Mouse (Mus musculus) gastrocnemius, postnatal 25 days (tissue): ENCODE results near the gene Edn1. TPM values are rescaled to one million over a fixed set of nuclear protein-coding genes. Genes with fewer than 3 reads are reported as not detected.

Experiments used
- DNase-seq: peaks from one replicate; pipeline ENCODE4 v3.0.0; 2022
- long read RNA-seq, 2 experiments: library from polyadenylated mRNA; stranded (forward); transcript quantifications; one replicate each; pipeline ENCODE4 v2.0.0; 2021
- total RNA-seq, 2 experiments: library from RNA; stranded (reverse); gene quantifications; 1 replicate in 1 of 2; 2 replicates in 1 of 2; pipeline ENCODE4 v1.2.3; 2021

Edn1 gene
- total RNA-seq, result 1 to 10 TPM; 1.5 to 2.4 TPM
- long read RNA-seq, experiment 1, result 0 reads
- long read RNA-seq, experiment 2, partial matches to known transcripts, result 0 of 1 reads
- long read RNA-seq, experiment 2, other reads (novel, unspliced or antisense), result 0 of 1 reads

- peak; percentile 53 for DNase-seq
These were observed at the start of gene Edn1 for GRCm38 (mm10) chr13:42301161-42301721. TSS of gene Edn1 (plus strand) at chr13:42301476.

GRCm38 (mm10) chr13:42253821-42254220 lies 47.5 kb upstream of the Edn1 start:
- no peak for DNase-seq

- no peak for DNase-seq
These were observed 46.2 kb upstream of the Edn1 start for GRCm38 (mm10) chr13:42255105-42255504.

GRCm38 (mm10) chr13:42258422-42258821 lies 42.9 kb upstream of the Edn1 start:
- peak; percentile 6 for DNase-seq

GRCm38 (mm10) chr13:42260667-42261066 lies 40.6 kb upstream of the Edn1 start:
- DNase-seq, result no peak

GRCm38 (mm10) chr13:42270051-42270450 lies 31.2 kb upstream of the Edn1 start:
- DNase-seq, result no peak

- DNase-seq, result no peak
These were observed 24.4 kb upstream of the Edn1 start for GRCm38 (mm10) chr13:42276774-42277454.

- DNase-seq, result no peak
These were observed 23.5 kb upstream of the Edn1 start for GRCm38 (mm10) chr13:42277751-42278150.

- peak; percentile 31 for DNase-seq
These were observed 15.4 kb upstream of the Edn1 start for GRCm38 (mm10) chr13:42285896-42286295.

- DNase-seq, result no peak
These were observed 14.5 kb upstream of the Edn1 start for GRCm38 (mm10) chr13:42286768-42287167.

GRCm38 (mm10) chr13:42292593-42292992 lies 8.7 kb upstream of the Edn1 start:
- no peak for DNase-seq

- DNase-seq, result no peak
These were observed 3.0 kb upstream of the Edn1 start for GRCm38 (mm10) chr13:42298302-42298701.

- no peak for DNase-seq
These were observed 2.5 kb upstream of the Edn1 start for GRCm38 (mm10) chr13:42298766-42299165.

GRCm38 (mm10) chr13:42300567-42300966 lies 709 bp upstream of the Edn1 start:
- peak; percentile 53 for DNase-seq

- DNase-seq, result no peak
These were observed 935 bp downstream of the Edn1 start for GRCm38 (mm10) chr13:42301961-42302861.

- no peak for DNase-seq
These were observed 2.1 kb downstream of the Edn1 start for GRCm38 (mm10) chr13:42303180-42303929.

GRCm38 (mm10) chr13:42304139-42304538 lies 2.9 kb downstream of the Edn1 start:
- DNase-seq, result no peak

GRCm38 (mm10) chr13:42306870-42307800 lies 5.9 kb downstream of the Edn1 start:
- no peak for DNase-seq

- DNase-seq, result no peak
These were observed 7.3 kb downstream of the Edn1 start for GRCm38 (mm10) chr13:42308368-42309103.

- no peak for DNase-seq
These were observed 8.5 kb downstream of the Edn1 start for GRCm38 (mm10) chr13:42309804-42310203.
